In genomic region chr5:146420081-146420480, GRCm38 (mm10) we compare ENCODE assay signal across 10 mouse cellular contexts. TPM values are rescaled to one million over a fixed set of nuclear protein-coding genes. Genes with fewer than 3 reads are reported as not detected.
A peak's percentile ranks its signal among the peaks of the same experiment; 100 is the strongest.
DNase-seq lines count a peak whose midpoint lies in the region; ATAC-seq and TF ChIP-seq lines count a peak whose summit lies in the region.
"Had no signal": no experiment of that assay in that cellular context is flagged by ENCODE, and none has a peak within 500 bp of the region (broad histone marks: within the 10 kb centered on the region; RNA-seq: fewer than 3 reads in every experiment).

No protein-coding gene starts in this region.

- no peak for ATAC-seq in hindbrain, embryonic 12.5 days (ENCODE audit: low FRiP score)
- ATAC-seq in megakaryocyte, adult 5-6 weeks (ENCODE audit: poor library complexity, severe bottlenecking): peak; percentile 66; the same call in 1 of the 2 replicates

- no peak overlapping the region for H3K4me3 ChIP-seq in hindbrain, embryonic 10.5 days
- no peak overlapping the region for H3K4me3 ChIP-seq in hindbrain, embryonic 12.5 days
- H3K4me3 ChIP-seq in E14TG2a.4 (replicated peaks; ENCODE audit: low read length): no peak overlapping the region
- H3K4me3 ChIP-seq: embryonic facial prominence, embryonic 12.5 days had no signal

- WGBS in hindbrain, embryonic 10.5 days: 68% methylated on average over 1 of the region's 1 CpGs
- WGBS in hindbrain, embryonic 12.5 days: 73% methylated on average over 1 of the region's 1 CpGs

- H3K4me1 ChIP-seq in hindbrain, embryonic 10.5 days (replicated peaks): peaks cover 16% of the 10 kb centered on the region; the same call in 1 of the 2 replicates
- H3K4me1 ChIP-seq in hindbrain, embryonic 12.5 days: peaks cover 11% of the 10 kb centered on the region
- H3K4me1 ChIP-seq in E14TG2a.4 (replicated peaks; ENCODE audit: low read depth, low read length): peaks cover 63% of the 10 kb centered on the region
- H3K4me1 ChIP-seq: embryonic facial prominence, embryonic 12.5 days had no signal

- peak; percentile 88 for TF ChIP-seq CTCF in E14TG2a.4 (conservative IDR thresholded peaks at IDR 0.05; ENCODE audit: low read length)

- H3K36me3 ChIP-seq in hindbrain, embryonic 10.5 days: peaks cover 8% of the 10 kb centered on the region
- no peaks in the 10 kb centered on the region for H3K36me3 ChIP-seq in hindbrain, embryonic 12.5 days
- peaks cover 27% of the 10 kb centered on the region for H3K36me3 ChIP-seq in E14TG2a.4 (ENCODE audit: insufficient read depth, low read length)
- H3K36me3 ChIP-seq: embryonic facial prominence, embryonic 12.5 days had no signal

- DNase-seq in hindbrain, embryonic 10.5 days (ENCODE audit: low spot score): peak; percentile 40
- DNase-seq in adrenal gland, postnatal 36 days: peak; percentile 47 to 62
- DNase-seq in kidney, adult 8-10 months: peak; percentile 16 to 40
- DNase-seq in layer of hippocampus, postnatal 25 days (ENCODE audit: extremely low spot score in 1 of 2, low spot score in 1 of 2): no peak
- DNase-seq in urinary bladder, postnatal 4 days (ENCODE audit: low spot score in 2 of 2): no peak

- H3K9me3 ChIP-seq in hindbrain, embryonic 10.5 days: no peaks in the 10 kb centered on the region
- H3K9me3 ChIP-seq in hindbrain, embryonic 12.5 days (replicated peaks): no peaks in the 10 kb centered on the region
- H3K9me3 ChIP-seq in E14TG2a.4 (ENCODE audit: low read length): peaks cover 2% of the 10 kb centered on the region
- H3K9me3 ChIP-seq: embryonic facial prominence, embryonic 12.5 days had no signal

- H3K4me2 ChIP-seq in hindbrain, embryonic 12.5 days (replicated peaks): no peak overlapping the region
- H3K4me2 ChIP-seq: embryonic facial prominence, embryonic 12.5 days had no signal

- H3K9ac ChIP-seq in hindbrain, embryonic 12.5 days: no peak overlapping the region
- H3K9ac ChIP-seq: embryonic facial prominence, embryonic 12.5 days had no signal

- H3K27ac ChIP-seq in hindbrain, embryonic 10.5 days: no peak overlapping the region
- no peak overlapping the region for H3K27ac ChIP-seq in hindbrain, embryonic 12.5 days
- H3K27ac ChIP-seq: embryonic facial prominence, embryonic 12.5 days; macrophage had no signal

- no peaks in the 10 kb centered on the region for H3K27me3 ChIP-seq in hindbrain, embryonic 10.5 days (ENCODE audit: insufficient read depth, poor library complexity, severe bottlenecking)
- no peaks in the 10 kb centered on the region for H3K27me3 ChIP-seq in hindbrain, embryonic 12.5 days
- H3K27me3 ChIP-seq in E14TG2a.4 (ENCODE audit: insufficient read depth, low read length): no peaks in the 10 kb centered on the region
- H3K27me3 ChIP-seq: embryonic facial prominence, embryonic 12.5 days had no signal

RNA-seq across cellular contexts. Expression of gene Wasf3, which starts 35.3 kb away (rescaled TPM):
- 13.1 and 16.7 TPM in 2 replicates for polyA plus RNA-seq in hindbrain, embryonic 10.5 days (2016; fragmentation: Nextera tagmentation; extraction: Ambion mirVana)
- 10.0 TPM in 2 replicates for polyA plus RNA-seq in hindbrain, embryonic 12.5 days (2016; fragmentation: Nextera tagmentation; extraction: Ambion mirVana)
- total RNA-seq in adrenal gland, postnatal 36 days (2021): 10 to 100 TPM; 29.4 to 32.2 TPM
- not detected in 2 replicates for total RNA-seq in megakaryocyte, adult 5-6 weeks (2015)
- total RNA-seq in megakaryocyte, adult 5-6 weeks (2017): not detected in 2 replicates
- 100 to 1,000 TPM in 1 of 2 experiments, 10 to 100 TPM in 1; 97.5 to 111 TPM for total RNA-seq in layer of hippocampus, postnatal 25 days (2021)
- polyA plus RNA-seq: macrophage had no signal

Comparison
In these comparisons a context has a peak if more than half of its experiments do, and no peak if none do; other contexts are left out.
1. DNase-seq: peak in hindbrain, embryonic 10.5 days (single experiment), adrenal gland, postnatal 36 days (2 of 2) and kidney, adult 8-10 months (2 of 2); none in layer of hippocampus, postnatal 25 days (0 of 2) and urinary bladder, postnatal 4 days (0 of 2).
2. RNA of gene Wasf3, which starts 35.3 kb away (total RNA-seq): 97.5 to 111 TPM in layer of hippocampus, postnatal 25 days and 29.4 to 32.2 TPM in adrenal gland, postnatal 36 days; not detected in megakaryocyte, adult 5-6 weeks; every median in the first group is over 10 times any median in the second.